Mouse (Mus musculus): ENCODE measurements at regions not wholly inside any gene's neighbourhood (a gene's known extent, or its start where the extent isn't known, plus 50 kb on each side); places are given as distances from the start of the nearest gene placed in this dataset.
A peak's percentile ranks its signal among the peaks of the same experiment; 100 is the strongest.

DNA sequence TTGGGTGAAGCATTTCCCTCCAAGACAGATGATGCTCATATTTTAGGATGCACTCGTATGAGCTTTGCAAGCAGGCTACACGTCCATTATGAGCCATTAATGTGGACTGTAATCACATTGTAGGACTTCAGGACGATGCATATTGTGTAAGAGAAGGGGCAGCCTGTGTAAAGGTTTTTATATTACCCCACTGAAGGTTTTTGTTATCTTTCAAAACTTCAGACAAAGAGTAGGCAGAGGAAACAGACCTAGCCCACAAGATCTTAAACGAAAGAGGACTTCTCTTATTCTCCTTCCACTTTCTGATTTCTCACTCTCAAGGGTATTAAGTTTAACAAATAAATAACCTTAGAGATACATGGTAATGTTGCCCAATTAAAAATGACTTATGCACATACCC is 101.6 kb downstream of the Tmsb4x start:
- 83% methylated on average over 4 of the region's 4 CpGs for WGBS
- DNase-seq: no peak
- Histone ChIP-seq H3K36me3 (ENCODE audit: control insufficient read depth, insufficient read depth, low read length) (no peaks in the 10 kb centered on the region), H3K27me3 (replicated peaks; ENCODE audit: control insufficient read depth, insufficient read depth, low read length) (no peaks in the 10 kb centered on the region), H3K4me3 (ENCODE audit: insufficient read depth, low read depth, low read length) (no peak overlapping the region), H3K4me1 (ENCODE audit: control insufficient read depth, insufficient read depth, low read length) (no peaks in the 10 kb centered on the region), H3K27ac (ENCODE audit: insufficient read depth, low read depth, low read length) (no peak overlapping the region)
- TF ChIP-seq CTCF (conservative IDR thresholded peaks at IDR 0.05; ENCODE audit: insufficient read depth, insufficient read length, low read depth, low read length) (no peak), POLR2A (IDR thresholded peaks at IDR 0.05; ENCODE audit: low read depth, low read length) (no peak)

DNA sequence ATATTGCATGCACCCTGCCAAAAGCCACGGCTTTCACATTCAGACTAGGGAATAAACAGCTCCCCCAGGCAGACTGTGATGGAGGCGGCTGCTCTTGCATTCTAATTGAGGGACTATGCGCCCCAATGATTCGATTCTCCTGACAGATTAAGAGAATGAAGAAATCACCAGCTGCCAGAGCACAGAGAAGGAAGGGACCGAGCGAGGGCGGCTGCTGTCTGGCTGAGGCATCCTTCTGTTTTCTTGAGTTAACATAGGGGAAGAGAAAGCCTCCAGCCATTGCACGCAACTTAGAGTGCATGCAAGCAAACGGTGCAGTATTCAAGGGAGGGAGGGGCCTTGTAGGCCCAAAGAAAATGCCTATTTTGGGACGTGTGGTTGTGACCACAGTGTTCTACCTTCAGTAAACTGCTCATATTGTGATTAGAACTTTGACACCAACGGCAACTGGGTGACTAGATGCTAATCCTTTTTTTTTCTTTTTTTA is 103.1 kb downstream of the Tmsb4x start:
- Histone ChIP-seq H3K36me3 (ENCODE audit: control insufficient read depth, insufficient read depth, low read length) (no peaks in the 10 kb centered on the region), H3K4me3 (ENCODE audit: insufficient read depth, low read depth, low read length) (no peak overlapping the region), H3K4me1 (ENCODE audit: control insufficient read depth, insufficient read depth, low read length) (no peaks in the 10 kb centered on the region), H3K27ac (ENCODE audit: insufficient read depth, low read depth, low read length) (no peak overlapping the region), H3K27me3 (replicated peaks; ENCODE audit: control insufficient read depth, insufficient read depth, low read length) (no peaks in the 10 kb centered on the region)
- DNase-seq: no peak
- TF ChIP-seq POLR2A (IDR thresholded peaks at IDR 0.05; ENCODE audit: low read depth, low read length) (no peak), CTCF (conservative IDR thresholded peaks at IDR 0.05; ENCODE audit: insufficient read depth, insufficient read length, low read depth, low read length) (no peak)
- WGBS: 64% methylated on average over 11 of the region's 11 CpGs

DNA sequence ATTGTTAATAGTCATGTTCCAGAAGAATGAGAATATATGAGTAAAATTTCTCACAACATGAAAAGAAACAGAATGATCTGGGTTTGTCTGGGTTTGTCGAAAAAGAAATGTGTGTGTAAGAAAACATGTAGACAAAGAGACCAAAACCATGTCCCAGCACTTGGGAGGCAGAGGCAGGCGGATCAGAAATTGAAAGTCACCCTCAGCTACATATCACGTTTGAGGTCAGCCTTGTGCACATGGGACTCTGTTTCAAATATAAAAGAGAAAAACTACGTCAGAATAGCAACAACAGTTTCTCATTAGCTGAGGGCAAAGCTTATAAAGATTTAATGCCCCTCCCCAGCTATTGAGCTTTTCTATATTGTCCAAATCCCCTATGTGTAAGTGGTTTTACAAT is 103.8 kb downstream of the Tmsb4x start:
- no peak overlapping the region for H3K27ac ChIP-seq (ENCODE audit: insufficient read depth, low read depth, low read length)
- WGBS: 85% methylated on average over 4 of the region's 4 CpGs
- TF ChIP-seq CTCF (conservative IDR thresholded peaks at IDR 0.05; ENCODE audit: insufficient read depth, insufficient read length, low read depth, low read length): no peak
- no peak for TF ChIP-seq POLR2A (IDR thresholded peaks at IDR 0.05; ENCODE audit: low read depth, low read length)
- H3K4me1 ChIP-seq (ENCODE audit: control insufficient read depth, insufficient read depth, low read length): no peaks in the 10 kb centered on the region
- no peaks in the 10 kb centered on the region for H3K36me3 ChIP-seq (ENCODE audit: control insufficient read depth, insufficient read depth, low read length)
- H3K4me3 ChIP-seq (ENCODE audit: insufficient read depth, low read depth, low read length): no peak overlapping the region
- no peak for DNase-seq
- no peaks in the 10 kb centered on the region for H3K27me3 ChIP-seq (replicated peaks; ENCODE audit: control insufficient read depth, insufficient read depth, low read length)

DNA sequence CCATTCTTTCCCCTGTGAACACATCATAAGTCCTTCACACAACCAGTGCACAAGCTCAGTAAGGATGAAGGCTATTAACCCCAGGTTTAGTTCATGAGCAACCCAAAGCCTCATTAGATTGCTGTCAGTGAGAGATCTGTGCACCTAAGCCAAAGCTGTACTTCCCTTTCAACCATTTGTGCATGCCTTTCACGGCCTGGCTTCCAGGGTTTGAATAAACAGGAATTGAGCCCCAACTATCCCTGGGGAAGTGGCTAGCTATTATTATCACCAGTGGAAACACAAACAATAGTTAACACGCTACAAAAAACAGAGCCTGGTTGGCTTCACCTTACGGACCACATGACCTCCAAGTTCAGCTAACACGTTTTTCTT is 104.9 kb downstream of the Tmsb4x start:
- Histone ChIP-seq H3K4me1 (ENCODE audit: control insufficient read depth, insufficient read depth, low read length) (no peaks in the 10 kb centered on the region), H3K36me3 (ENCODE audit: control insufficient read depth, insufficient read depth, low read length) (no peaks in the 10 kb centered on the region), H3K27me3 (replicated peaks; ENCODE audit: control insufficient read depth, insufficient read depth, low read length) (no peaks in the 10 kb centered on the region), H3K4me3 (ENCODE audit: insufficient read depth, low read depth, low read length) (no peak overlapping the region), H3K27ac (ENCODE audit: insufficient read depth, low read depth, low read length) (0 out of 2 replicates have a peak overlapping the region, but pooled peaks have one; percentile 12)
- WGBS: 24% methylated on average over 4 of the region's 4 CpGs
- no peak for TF ChIP-seq CTCF (conservative IDR thresholded peaks at IDR 0.05; ENCODE audit: insufficient read depth, insufficient read length, low read depth, low read length)
- no peak for TF ChIP-seq POLR2A (IDR thresholded peaks at IDR 0.05; ENCODE audit: low read depth, low read length)
- DNase-seq: peak; percentile 17

DNA sequence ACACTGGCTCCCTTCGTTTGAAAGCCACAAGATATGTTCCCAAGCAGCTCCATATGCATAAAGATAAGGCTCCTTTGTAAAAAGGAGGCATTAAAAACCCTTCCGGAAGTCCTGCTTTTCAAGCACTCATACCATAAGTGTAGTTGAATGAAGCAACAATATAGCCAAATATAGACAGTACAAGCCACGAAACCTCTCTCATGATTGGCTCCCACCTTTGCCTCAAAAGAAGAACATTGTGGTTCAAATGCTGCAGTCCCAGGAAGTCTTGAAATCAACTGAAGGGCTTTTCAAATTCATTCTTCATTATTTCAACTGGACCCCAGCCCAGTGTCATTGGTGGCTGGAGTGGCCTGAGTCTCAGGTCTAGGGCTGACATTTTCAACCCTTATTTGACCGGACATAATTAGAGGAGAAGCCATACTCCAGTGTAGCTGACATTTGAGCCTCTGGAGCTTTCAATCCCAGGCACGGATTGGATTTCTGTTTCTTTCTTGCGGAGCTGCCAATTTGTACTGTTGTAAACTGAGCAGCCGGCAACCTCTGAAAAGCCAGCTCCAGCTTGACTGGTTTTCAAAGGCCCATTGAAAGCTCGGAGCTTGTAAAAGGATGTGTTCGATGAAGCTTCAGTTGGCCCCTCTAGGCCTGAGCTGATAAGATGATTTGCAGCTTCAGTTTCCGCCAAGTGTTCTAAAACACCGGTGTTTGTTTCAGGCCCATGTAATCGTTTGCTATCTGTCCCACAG is 105.4 kb downstream of the Tmsb4x start:
- TF ChIP-seq POLR2A (IDR thresholded peaks at IDR 0.05; ENCODE audit: low read depth, low read length) (no peak), CTCF (conservative IDR thresholded peaks at IDR 0.05; ENCODE audit: insufficient read depth, insufficient read length, low read depth, low read length) (no peak)
- 42% methylated on average over 12 of the region's 12 CpGs for WGBS
- Histone ChIP-seq H3K27me3 (replicated peaks; ENCODE audit: control insufficient read depth, insufficient read depth, low read length) (no peaks in the 10 kb centered on the region), H3K4me1 (ENCODE audit: control insufficient read depth, insufficient read depth, low read length) (no peaks in the 10 kb centered on the region), H3K4me3 (ENCODE audit: insufficient read depth, low read depth, low read length) (no peak overlapping the region), H3K36me3 (ENCODE audit: control insufficient read depth, insufficient read depth, low read length) (no peaks in the 10 kb centered on the region), H3K27ac (ENCODE audit: insufficient read depth, low read depth, low read length) (peak overlapping the region; percentile 12; the same call in 1 of the 2 replicates)
- no peak for DNase-seq

DNA sequence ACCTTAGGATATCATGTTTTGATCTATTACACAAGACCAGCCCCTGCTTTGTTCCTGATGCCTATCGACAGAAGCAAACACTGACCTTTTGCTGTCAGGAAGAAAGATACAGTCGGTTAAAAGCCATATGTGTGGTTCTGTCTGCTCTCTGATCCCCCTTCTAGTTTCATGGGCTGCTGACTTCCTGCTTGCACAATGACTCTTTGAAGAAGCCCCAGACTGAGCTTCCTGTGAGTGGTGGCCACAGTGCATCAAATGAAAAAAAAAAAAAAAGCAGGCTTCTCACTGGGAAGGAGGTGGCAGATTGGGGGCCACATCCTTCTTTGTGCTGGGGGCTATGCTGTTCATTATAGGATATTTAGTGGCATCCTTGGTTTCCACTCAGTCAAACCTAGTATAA is 107.2 kb downstream of the Tmsb4x start:
- 32% methylated on average over 2 of the region's 2 CpGs for WGBS
- Histone ChIP-seq H3K36me3 (ENCODE audit: control insufficient read depth, insufficient read depth, low read length) (no peaks in the 10 kb centered on the region), H3K27me3 (replicated peaks; ENCODE audit: control insufficient read depth, insufficient read depth, low read length) (no peaks in the 10 kb centered on the region), H3K4me1 (ENCODE audit: control insufficient read depth, insufficient read depth, low read length) (no peaks in the 10 kb centered on the region), H3K27ac (ENCODE audit: insufficient read depth, low read depth, low read length) (no peak overlapping the region), H3K4me3 (ENCODE audit: insufficient read depth, low read depth, low read length) (no peak overlapping the region)
- TF ChIP-seq CTCF (conservative IDR thresholded peaks at IDR 0.05; ENCODE audit: insufficient read depth, insufficient read length, low read depth, low read length) (no peak), POLR2A (IDR thresholded peaks at IDR 0.05; ENCODE audit: low read depth, low read length) (no peak)
- peak; percentile 19 for DNase-seq

DNA sequence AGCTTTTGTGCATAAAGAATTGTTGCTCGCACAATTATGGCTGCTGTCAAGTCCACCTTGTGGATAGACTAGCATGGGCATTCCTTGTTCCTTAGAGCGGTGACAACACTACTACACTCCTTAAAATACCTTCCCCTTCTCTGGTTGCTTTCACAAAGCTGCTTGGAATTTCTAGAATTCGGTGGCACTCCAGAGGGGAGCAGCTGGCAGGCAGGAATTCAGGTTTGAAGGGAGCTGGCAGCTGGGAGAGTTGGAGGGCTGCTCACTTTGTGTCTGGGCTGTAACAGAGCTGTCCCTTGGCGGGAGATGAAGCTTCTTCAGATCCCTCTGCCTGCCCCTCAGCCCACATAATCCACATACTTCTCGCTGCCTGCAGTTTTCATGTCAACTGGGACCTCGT is 109.7 kb downstream of the Tmsb4x start:
- WGBS: 43% methylated on average over 6 of the region's 6 CpGs
- no peak for DNase-seq
- no peak for TF ChIP-seq POLR2A (IDR thresholded peaks at IDR 0.05; ENCODE audit: low read depth, low read length)
- TF ChIP-seq CTCF (conservative IDR thresholded peaks at IDR 0.05; ENCODE audit: insufficient read depth, insufficient read length, low read depth, low read length): no peak
- Histone ChIP-seq H3K36me3 (ENCODE audit: control insufficient read depth, insufficient read depth, low read length) (no peaks in the 10 kb centered on the region), H3K27me3 (replicated peaks; ENCODE audit: control insufficient read depth, insufficient read depth, low read length) (no peaks in the 10 kb centered on the region), H3K27ac (ENCODE audit: insufficient read depth, low read depth, low read length) (no peak overlapping the region), H3K4me1 (ENCODE audit: control insufficient read depth, insufficient read depth, low read length) (no peaks in the 10 kb centered on the region), H3K4me3 (ENCODE audit: insufficient read depth, low read depth, low read length) (no peak overlapping the region)

All from kidney, adult 2 months (tissue).